Mouse (Mus musculus) frontal cortex, postnatal 14 days (tissue): ENCODE data around the gene Fam169b.

Source experiments
- DNase-seq, 2 experiments: peaks; one replicate each; pipeline ENCODE4 v3.0.0; 2022; ENCODE audit warnings: low spot score in 2 of 2

Gene Fam169b

GRCm38 (mm10) chr7:68318006-68318788, 44.6 kb downstream of the Fam169b start:
- DNase-seq = no peak

DNA sequence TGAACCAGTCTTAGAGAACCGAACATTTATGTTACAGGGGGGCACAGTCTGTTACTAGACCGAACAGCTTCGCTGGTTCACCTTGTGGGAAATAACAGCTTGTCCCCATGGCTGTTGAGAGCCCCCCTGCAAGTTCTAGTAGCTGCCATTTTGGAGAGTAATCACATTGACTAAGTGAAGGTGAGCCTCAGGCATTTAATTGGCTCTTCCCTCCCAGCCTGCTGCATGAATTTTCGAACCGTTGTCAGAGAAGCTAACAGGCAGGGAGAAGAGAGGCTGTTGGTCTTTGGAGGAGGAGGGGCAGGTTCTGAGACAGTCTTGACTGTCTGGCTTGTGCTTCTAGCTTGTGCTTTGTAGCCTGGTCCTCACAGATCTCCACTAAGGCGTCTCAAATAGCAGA, 45.3 kb downstream of the Fam169b start:
- no peak for DNase-seq

GRCm38 (mm10) chr7:68320078-68320810, 46.6 kb downstream of the Fam169b start:
- DNase-seq = no peak

GRCm38 (mm10) chr7:68323051-68323450, 49.4 kb downstream of the Fam169b start:
- DNase-seq = no peak

GRCm38 (mm10) chr7:68326190-68326722, 52.6 kb downstream of the Fam169b start:
- no peak for DNase-seq

DNA sequence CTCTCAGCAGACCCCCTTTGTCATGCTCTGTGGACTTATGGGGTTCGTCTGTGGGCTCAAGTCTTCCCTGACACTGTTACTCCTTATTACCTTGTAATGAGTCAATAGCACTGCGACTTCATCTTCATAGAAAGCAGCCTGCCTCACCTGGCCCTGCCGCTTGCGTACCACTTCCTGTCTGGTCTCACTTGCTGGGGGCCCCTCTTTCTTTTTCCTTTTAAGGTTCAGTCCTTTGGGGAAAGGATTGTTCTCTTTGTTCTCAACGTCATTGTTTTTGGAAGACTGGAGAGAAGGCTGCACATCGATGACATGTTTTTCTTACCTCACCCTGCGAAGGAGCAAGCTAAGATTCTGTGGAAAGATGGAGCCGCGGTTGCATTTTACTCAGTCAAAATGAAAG, 55.4 kb downstream of the Fam169b start:
- no peak for DNase-seq

- DNase-seq = no peak
Observed at GRCm38 (mm10) chr7:68332799-68333198, 59.2 kb downstream of the Fam169b start.

DNA sequence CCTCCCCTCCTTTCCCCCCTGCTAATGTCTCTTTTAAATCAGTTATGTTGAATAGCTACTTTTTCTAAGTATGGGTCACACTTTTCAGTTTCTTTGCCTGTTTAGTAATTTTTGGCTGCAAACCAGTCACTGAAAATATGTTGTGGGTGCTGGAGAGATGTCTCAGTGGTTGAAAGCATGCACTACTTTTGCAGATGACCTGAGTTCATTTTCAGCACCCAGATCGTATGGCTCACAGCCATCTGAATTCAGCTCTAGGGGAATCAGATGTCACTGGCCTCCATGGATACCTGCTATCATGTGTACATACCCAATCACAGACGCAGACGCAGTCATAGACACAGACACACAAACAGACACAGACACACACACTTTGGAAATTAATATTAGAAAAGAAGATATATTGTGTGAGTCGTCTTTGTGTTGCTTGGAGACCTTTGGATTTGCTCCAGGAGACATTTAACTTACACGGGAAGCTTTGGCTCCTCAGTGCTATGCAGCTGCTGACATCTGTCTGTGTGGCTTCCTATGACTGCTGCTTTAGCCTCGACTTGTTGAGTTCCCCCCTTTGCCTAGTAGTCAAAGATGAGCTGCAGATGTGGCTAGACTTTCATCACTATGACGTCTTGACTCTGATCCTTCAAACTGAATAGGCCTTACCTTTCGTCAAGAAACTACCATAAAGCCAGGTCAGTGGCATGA, 63.6 kb downstream of the Fam169b start:
- no peak for DNase-seq

- no peak for DNase-seq
Observed at GRCm38 (mm10) chr7:68338680-68339079, 65.0 kb downstream of the Fam169b start.

DNA sequence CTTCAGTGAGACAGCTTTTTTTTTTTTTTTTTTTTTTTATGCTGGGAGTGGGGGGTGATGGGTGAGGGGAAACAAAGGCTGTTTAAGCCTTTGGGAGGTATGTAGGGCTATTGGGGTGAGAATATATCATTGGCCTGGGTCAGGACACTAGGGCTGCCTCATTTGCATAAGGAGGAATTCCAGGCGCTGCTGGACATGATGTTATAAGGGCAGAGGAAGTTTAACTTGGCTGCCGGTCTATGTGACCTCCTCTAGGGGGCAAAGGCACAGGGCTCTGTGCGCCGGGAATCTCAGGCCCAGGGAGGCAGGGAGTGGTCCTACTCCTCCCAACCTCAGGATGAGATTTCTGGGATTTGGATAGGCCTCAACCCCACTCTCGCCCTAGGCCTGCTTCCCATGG, 70.9 kb downstream of the Fam169b start:
- no peak for DNase-seq

- DNase-seq = no peak
Observed at GRCm38 (mm10) chr7:68345963-68346362, 72.3 kb downstream of the Fam169b start.

DNA sequence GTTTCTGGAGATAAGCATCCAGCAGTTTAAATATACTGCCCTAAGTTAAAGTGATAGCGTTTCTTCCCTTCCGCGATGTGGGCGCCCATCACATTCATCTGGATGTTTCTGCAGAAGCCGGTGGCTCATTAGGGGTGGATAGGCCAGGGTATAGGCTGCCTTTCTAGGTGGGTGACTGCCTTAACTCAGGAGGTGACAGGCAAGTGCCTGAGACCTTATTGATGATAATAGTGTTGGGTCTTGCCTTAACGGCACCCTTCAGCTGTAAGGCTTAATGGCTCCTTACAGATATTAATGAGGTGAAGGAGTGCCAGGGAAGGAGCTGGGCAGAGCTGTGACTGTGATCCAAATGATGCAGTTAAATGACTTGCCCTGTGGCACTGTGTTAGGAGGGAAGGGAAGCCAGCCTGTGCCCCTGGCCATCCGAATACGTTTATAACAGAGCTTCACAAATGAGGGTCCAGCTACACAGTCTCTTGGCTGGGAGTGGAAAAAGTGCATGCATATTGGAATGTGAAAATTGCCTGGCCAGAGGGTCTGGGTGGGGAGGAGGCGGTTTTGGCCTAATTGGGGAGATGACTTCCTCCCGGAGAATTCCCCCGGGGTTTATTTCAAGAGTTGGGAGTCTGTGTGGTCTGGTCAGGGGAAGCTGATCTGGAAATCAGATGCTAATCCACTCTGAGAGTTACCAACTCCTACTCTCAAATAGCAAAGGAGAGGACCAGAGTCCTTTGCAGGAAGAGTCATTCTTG, 81.9 kb downstream of the Fam169b start:
- no peak for DNase-seq

DNA sequence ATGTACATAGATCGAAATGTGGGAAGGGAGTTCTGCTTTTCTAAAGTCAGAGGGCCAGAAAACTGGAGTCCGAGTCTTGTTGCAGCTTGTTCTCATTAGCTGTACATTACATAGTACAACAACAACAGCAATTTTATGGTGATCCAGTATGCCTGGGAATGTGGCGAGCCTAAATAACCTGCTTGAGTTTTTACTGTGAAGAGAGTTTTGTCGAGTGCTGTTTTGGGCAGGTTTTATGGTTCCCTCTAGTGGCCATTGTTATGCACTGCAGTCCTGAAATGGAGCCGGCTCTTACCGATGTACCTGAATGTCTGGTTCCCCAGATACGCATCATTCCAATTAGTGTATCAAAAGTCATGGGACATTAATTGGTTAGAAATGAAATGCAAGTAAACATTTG, 83.8 kb downstream of the Fam169b start:
- DNase-seq = peak; percentile 31 to 66

DNA sequence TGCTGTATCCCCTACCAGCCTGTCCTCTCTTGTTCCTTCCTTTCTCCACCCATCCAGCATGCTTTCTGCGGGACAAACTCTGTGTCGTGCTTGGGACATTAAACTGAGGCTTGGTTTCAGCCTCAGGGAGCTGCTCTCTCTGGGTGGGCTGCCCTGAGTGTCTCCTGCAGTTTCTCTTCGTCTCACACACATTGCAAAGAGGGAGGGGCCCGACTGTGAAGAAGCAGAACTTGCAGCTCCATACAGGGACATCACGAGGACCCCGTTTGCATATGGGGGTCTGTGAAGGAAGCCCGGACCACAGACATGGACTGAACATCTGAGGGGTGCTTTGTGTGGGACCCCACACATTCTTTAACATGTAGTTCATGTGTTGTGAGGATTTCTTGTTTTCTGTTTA, 89.0 kb downstream of the Fam169b start:
- DNase-seq = no peak

GRCm38 (mm10) chr7:68365711-68366110, 92.1 kb downstream of the Fam169b start:
- DNase-seq = peak; percentile 10 to 12

DNA sequence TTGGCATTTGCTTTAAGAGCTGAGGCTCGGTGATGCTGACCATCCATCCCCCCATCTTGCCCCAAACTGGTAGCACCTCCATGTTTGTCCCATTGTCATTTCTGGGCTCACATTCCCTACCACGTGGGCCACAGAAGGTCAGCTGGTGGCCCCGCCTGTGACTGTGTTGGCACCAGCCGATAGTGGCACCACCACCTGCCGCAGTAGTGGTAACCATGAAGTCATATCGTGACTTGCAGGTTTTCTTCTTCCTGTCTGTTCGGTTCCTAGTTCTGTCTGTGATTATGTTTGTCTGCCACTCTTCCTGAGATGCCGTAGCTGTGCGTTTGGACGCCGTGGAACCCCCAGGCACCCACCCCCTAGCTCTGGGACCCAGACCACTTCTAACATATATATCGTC, 95.3 kb downstream of the Fam169b start:
- DNase-seq = no peak

- DNase-seq = peak in 1 of 2 experiments; percentile 67
Observed at GRCm38 (mm10) chr7:68369694-68370093, 96.1 kb downstream of the Fam169b start.

- DNase-seq = peak; percentile 27 to 64
Observed at GRCm38 (mm10) chr7:68374109-68374857, 100.6 kb downstream of the Fam169b start.

- no peak for DNase-seq
Observed at GRCm38 (mm10) chr7:68382187-68382586, 108.5 kb downstream of the Fam169b start.

DNA sequence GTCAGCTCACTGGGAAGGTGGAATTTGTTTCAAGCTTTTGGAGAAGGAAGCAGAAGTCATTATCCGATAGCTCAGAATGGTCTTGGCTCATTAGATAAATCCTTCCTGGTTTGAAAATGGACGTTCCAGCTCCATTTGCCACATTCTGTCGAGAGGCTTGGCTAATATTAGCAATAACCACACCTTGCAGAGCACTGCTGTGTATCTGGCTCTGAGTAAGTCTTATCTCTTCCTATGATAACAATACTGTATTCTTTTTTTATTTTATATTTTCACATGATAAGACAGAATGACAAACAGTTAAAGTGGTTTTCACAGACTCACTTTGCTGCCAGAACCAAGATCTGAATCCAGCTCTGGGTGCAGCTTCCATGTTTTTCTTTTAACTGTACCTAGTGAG, 113.1 kb downstream of the Fam169b start:
- no peak for DNase-seq
